Mouse (Mus musculus) liver, embryonic 11.5 days (tissue): ENCODE results near the gene Hs6st3. TPM values are rescaled to one million over a fixed set of nuclear protein-coding genes. Genes with fewer than 3 reads are reported as not detected.

Source experiments
- ATAC-seq: fragments of 200-750 bp; cut with Nextera tagmentation; replicated peaks from 2 replicates; pipeline ENCODE4 v1.8.0; 2017; ENCODE audit warnings: moderate number of reproducible peaks, mild to moderate bottlenecking, moderate TSS enrichment, moderate library complexity; ENCODE audit not compliant: low FRiP score
- DNase-seq: peaks from one replicate; pipeline ENCODE4 v3.0.0-alpha.2; 2017; ENCODE audit warnings: low spot score
- H3K27ac ChIP-seq: fragments of 300-500 bp; sonication (generic); 2 replicates; pipeline ENCODE4 v1.5.1; 2014; ENCODE audit warnings: mild to moderate bottlenecking, low read depth, low read length, control low read depth
- H3K27me3 ChIP-seq: fragments of 300-500 bp; sonication (generic); replicated peaks from 2 replicates; pipeline ENCODE4 v1.6.1; 2014; ENCODE audit warnings: low read length, mixed read lengths; ENCODE audit not compliant: control insufficient read depth, insufficient read depth
- H3K36me3 ChIP-seq: fragments of 300-500 bp; sonication (generic); 2 replicates; pipeline ENCODE4 v1.6.1; 2014; ENCODE audit warnings: mild to moderate bottlenecking, low read length, moderate library complexity, mixed read lengths; ENCODE audit not compliant: control insufficient read depth, insufficient read depth
- H3K4me1 ChIP-seq: fragments of 300-500 bp; sonication (generic); replicated peaks from 2 replicates; pipeline ENCODE4 v1.6.1; 2014; ENCODE audit warnings: low read length, mixed read lengths; ENCODE audit not compliant: control insufficient read depth, insufficient read depth
- H3K4me2 ChIP-seq: fragments of 300-500 bp; sonication (generic); 2 replicates; pipeline ENCODE4 v1.6.1; 2014; ENCODE audit warnings: mild to moderate bottlenecking, control low read depth, moderate library complexity
- H3K4me3 ChIP-seq: fragments of 300-500 bp; sonication (generic); 2 replicates; pipeline ENCODE4 v1.5.1; 2014; ENCODE audit warnings: low read depth, low read length, control low read depth
- H3K9ac ChIP-seq: fragments of 300-500 bp; sonication (generic); 2 replicates; pipeline ENCODE4 v1.6.1; 2014; ENCODE audit warnings: low read depth, low read length, control low read depth
- H3K9me3 ChIP-seq: fragments of 300-500 bp; sonication (generic); 2 replicates; pipeline ENCODE4 v1.6.1; 2016; ENCODE audit warnings: low read length, inconsistent platforms, mixed read lengths; ENCODE audit not compliant: control insufficient read depth
- WGBS: fragments of 180-500 bp; shearing (Covaris S2); extraction: QIAGEN DNeasy Blood & Tissue Kit; methylation state at CpG from one replicate; pipeline ENCODE4 v1.1.7; 2014; 5-methylcytosine and 5-hydroxymethylcytosine counted together
- polyA plus RNA-seq: library from polyadenylated mRNA; unstranded; fragments of >200 nt; fragmentation: Nextera tagmentation; extraction: Ambion mirVana; gene quantifications from 2 replicates; pipeline ENCODE4 v1.2.1, GENCODE M21; 2014

Hs6st3 gene
- polyA plus RNA-seq, 1 experiment from 2014 or later, result not detected

DNA sequence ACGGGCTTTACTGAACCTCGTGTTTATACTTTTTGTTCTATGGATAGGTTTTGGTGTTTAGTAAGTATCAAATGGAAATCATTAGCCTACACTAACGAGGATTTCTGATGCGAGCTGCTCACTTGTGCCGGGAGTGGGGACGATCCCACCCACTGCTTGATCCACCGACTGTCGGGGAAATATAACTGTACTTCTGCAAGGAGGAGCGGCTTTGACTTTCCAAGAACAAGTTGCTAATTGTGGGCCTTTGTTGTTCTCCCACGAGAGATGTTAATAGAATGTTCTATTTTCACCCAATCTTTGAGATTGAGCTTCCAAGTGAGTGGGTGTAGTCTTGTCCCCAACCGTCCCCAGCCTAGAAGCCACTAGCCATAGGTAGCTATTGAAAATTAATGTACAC, 209.1 kb downstream of the Hs6st3 start:
- no peaks in the 10 kb centered on the region for H3K36me3 ChIP-seq
- no peaks in the 10 kb centered on the region for H3K9me3 ChIP-seq
- no peak overlapping the region for H3K4me3 ChIP-seq
- DNase-seq (no peak), ATAC-seq (no peak)
- H3K9ac ChIP-seq, result no peak overlapping the region
- no peaks in the 10 kb centered on the region for H3K27me3 ChIP-seq
- no peak overlapping the region for H3K4me2 ChIP-seq
- no peak overlapping the region for H3K27ac ChIP-seq
- no peaks in the 10 kb centered on the region for H3K4me1 ChIP-seq
- 88% methylated on average over 11 of the region's 11 CpGs for WGBS

DNA sequence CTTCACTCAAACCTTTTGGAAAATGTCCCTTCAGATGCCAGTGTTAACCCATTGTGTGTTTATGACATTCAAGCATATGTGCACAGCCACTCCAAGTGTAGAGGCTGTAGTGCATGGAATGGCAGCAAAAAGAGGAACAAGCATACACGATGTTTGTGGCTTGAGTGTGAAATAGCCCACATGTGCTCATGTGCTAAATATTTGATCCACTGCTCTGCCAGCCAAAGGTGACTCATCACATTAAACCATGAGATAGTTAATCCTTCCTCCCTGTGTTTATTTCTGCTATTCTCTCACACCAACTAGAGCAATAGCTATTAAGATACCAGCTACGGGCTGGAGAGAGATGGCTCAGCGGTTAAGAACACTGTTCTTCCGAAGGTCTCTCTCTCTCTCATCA, 223.3 kb downstream of the Hs6st3 start:
- Histone ChIP-seq H3K9me3 (no peaks in the 10 kb centered on the region), H3K27me3 (no peaks in the 10 kb centered on the region), H3K4me2 (no peak overlapping the region), H3K36me3 (no peaks in the 10 kb centered on the region), H3K9ac (no peak overlapping the region), H3K4me1 (no peaks in the 10 kb centered on the region), H3K4me3 (no peak overlapping the region), H3K27ac (no peak overlapping the region)
- WGBS, result 83% methylated on average over 4 of the region's 4 CpGs
- ATAC-seq (no peak), DNase-seq (no peak)

DNA sequence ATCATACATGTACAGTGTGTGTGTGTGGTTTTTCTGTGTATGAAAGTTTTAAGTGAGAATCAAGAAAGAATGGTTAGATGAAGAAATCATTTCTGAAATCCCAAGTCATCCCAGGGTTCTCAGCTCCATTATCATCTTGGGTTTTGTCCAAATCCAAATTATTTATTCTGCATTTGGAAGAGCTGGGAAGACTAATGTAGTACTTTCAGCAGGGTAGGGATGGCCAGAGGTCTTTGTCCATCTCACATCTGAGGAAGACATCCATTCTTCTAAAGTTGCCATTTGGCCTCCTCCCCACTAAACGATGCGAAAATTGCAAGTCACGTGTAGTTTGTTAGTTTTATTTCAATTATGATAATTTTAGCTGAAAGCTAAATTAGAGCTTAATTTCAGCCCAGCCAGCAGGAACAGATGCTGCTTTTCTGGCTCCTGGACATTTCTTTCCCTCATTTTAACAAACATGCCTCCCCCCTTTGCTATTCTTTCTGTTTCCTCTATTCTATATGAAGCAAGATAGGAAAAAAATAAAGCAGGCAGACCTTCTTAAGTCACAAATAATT, 229.8 kb downstream of the Hs6st3 start:
- Histone ChIP-seq H3K4me2 (no peak overlapping the region), H3K36me3 (no peaks in the 10 kb centered on the region), H3K4me3 (no peak overlapping the region), H3K9ac (no peak overlapping the region), H3K4me1 (no peaks in the 10 kb centered on the region), H3K9me3 (no peaks in the 10 kb centered on the region), H3K27ac (no peak overlapping the region), H3K27me3 (no peaks in the 10 kb centered on the region)
- ATAC-seq (no peak), DNase-seq (no peak)
- 85% methylated on average over 3 of the region's 3 CpGs for WGBS

DNA sequence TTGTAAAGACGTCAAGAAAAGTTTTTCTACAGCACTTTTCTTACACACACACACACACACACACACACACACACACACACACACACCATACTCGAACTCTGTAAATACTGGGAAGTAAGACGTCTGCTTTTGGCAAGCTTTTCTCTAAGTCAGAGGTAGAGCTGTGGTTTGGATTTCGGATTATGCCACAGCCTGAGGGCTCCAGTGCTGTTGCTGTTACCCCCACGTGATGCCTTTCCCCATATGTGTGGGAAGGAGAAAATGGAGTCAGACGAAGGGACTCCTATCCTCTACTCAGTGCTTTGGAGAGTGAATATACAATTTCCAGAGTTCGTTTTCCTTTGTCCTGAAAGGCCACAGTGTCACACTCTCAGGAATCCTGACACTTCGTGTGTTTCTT, 231.1 kb downstream of the Hs6st3 start:
- WGBS, result 74% methylated on average over 8 of the region's 8 CpGs
- no peak overlapping the region for H3K9ac ChIP-seq
- DNase-seq (no peak), ATAC-seq (no peak)
- H3K9me3 ChIP-seq, result no peaks in the 10 kb centered on the region
- no peak overlapping the region for H3K27ac ChIP-seq
- no peaks in the 10 kb centered on the region for H3K4me1 ChIP-seq
- no peak overlapping the region for H3K4me3 ChIP-seq
- no peaks in the 10 kb centered on the region for H3K27me3 ChIP-seq
- no peaks in the 10 kb centered on the region for H3K36me3 ChIP-seq
- H3K4me2 ChIP-seq, result no peak overlapping the region

DNA sequence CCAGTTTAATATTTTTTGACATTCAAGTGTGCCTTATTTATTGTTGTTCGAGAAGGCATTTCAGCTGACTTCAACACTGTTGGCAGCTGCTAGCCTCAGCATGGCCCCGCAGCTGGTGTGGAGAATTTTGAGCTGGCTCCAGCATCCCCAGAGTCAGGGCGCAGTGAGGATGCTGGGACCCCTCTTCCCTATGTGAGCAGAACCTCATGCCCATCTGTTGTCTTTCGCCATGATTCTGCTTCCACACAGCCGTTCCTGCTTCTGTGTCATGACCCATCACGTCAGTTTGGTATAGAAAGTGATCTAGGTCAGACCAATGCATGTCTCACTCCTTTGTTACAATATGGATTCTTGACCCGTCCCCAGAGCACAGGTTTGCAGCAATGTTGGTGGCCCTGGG, 231.9 kb downstream of the Hs6st3 start:
- no peak for DNase-seq
- 85% methylated on average over 7 of the region's 7 CpGs for WGBS
- no peak for ATAC-seq
- Histone ChIP-seq H3K4me1 (no peaks in the 10 kb centered on the region), H3K27ac (no peak overlapping the region), H3K9ac (no peak overlapping the region), H3K4me2 (no peak overlapping the region), H3K9me3 (no peaks in the 10 kb centered on the region), H3K27me3 (no peaks in the 10 kb centered on the region), H3K36me3 (no peaks in the 10 kb centered on the region), H3K4me3 (no peak overlapping the region)

DNA sequence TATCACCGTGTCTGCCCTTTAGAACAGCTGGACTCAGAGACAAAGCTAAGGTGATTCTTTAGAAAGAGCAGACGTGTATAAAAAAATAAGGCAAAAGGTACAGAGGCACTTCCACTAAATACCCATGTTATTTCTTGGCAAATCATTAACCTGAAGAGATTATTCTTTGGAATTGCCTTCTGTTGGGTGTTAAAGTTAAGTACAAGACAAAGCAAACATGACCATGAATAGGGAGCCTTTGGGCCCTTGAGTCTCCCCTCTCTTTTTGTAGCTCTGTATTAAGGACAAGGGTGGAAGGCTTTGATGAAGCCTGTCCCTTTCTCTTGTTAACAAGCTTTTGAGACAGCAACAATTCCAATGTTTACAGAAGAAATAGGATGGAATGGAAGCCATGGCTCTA, 241.2 kb downstream of the Hs6st3 start:
- H3K4me1 ChIP-seq, result no peaks in the 10 kb centered on the region
- WGBS, result 74% methylated on average over 2 of the region's 2 CpGs

DNA sequence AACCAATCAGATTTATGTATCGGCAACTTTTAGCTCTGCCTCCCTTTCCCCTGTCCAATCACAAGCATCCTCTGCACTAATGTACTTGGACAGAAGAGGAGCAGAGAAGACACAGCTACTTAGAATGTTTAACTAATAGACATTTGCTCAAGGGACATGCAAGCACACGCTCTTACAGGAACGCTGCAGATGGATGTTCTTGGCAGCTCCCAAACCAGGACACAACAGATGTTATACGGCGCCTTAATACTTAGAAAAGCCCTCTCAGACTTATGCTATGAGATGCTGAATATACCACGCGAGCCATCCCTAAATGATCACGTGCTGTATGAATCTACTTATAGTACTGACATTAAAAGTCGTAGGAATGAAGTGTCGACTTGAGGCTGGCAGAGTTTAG, 263.5 kb downstream of the Hs6st3 start:
- H3K9me3 ChIP-seq, result no peaks in the 10 kb centered on the region
- no peak for DNase-seq
- no peaks in the 10 kb centered on the region for H3K4me1 ChIP-seq
- H3K36me3 ChIP-seq, result no peaks in the 10 kb centered on the region
- H3K27ac ChIP-seq, result no peak overlapping the region
- WGBS, result 85% methylated on average over 10 of the region's 10 CpGs
- H3K4me2 ChIP-seq, result no peak overlapping the region
- ATAC-seq, result no peak
- no peak overlapping the region for H3K9ac ChIP-seq
- no peak overlapping the region for H3K4me3 ChIP-seq
- no peaks in the 10 kb centered on the region for H3K27me3 ChIP-seq

More for the DNA sequence above, 241.2 kb downstream of the Hs6st3 start:
- no peak overlapping the region for H3K27ac ChIP-seq
- no peak overlapping the region for H3K4me2 ChIP-seq
- peaks cover 4% of the 10 kb centered on the region; the same call in 1 of the 2 replicates for H3K9me3 ChIP-seq
- no peak overlapping the region for H3K4me3 ChIP-seq
- no peaks in the 10 kb centered on the region for H3K36me3 ChIP-seq
- no peak overlapping the region for H3K9ac ChIP-seq
- DNase-seq (no peak), ATAC-seq (no peak)
- no peaks in the 10 kb centered on the region for H3K27me3 ChIP-seq

DNA sequence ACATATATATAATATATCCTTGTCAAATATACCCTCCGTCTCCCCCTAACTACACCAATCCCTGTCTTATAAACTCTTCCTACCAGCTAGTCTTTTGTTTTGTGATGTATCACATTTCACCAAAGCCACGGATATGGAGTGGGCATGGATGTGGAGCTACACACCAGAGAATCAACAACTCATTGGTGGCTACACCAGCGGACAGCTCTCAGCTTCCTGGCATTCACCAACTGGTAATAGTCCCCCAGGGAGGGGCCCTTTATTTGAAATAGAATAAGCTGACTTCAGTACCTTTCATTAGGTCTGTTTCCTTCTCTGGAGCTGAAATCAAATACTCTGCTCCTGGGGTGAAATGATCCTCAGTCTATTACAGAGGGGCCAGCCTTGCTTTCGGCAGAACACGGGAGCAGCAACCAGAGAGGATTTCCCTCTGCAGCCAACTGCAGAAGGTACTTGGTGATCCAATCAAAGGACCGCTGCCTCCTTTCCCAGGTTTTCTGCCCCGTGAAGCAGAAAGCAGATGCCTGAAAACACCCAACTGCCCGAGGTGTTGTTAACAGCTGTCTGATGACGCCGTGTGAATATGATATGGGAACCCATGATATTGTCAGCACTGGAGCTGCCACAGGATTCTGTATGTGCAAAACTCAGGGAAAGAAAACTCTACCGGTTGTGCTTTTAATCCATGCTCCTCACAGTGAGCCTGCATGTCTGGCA, 271.4 kb downstream of the Hs6st3 start:
- WGBS, result 71% methylated on average over 11 of the region's 11 CpGs
- Histone ChIP-seq H3K9me3 (no peaks in the 10 kb centered on the region), H3K4me3 (no peak overlapping the region), H3K36me3 (no peaks in the 10 kb centered on the region), H3K4me2 (no peak overlapping the region), H3K4me1 (no peaks in the 10 kb centered on the region), H3K27ac (no peak overlapping the region), H3K27me3 (no peaks in the 10 kb centered on the region), H3K9ac (no peak overlapping the region)
- DNase-seq, result no peak
- no peak for ATAC-seq

DNA sequence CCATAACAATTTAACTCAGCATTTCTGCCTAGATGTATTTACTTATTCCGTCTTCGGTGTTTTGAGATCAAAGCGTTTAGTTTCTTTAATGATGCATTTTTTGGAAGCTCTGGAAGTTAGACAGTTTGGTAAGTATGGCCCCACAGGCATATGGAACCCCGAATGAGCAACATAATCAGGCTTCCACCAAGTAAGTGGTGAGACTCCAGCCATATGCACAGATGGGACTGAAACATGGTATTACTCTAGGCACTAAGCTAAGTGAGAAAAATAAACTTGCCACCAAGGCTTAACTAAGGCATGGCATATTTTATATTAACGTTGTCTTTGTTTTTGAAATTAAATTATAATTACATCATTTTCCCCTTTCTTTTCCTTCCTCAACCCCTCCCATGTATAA, 284.8 kb downstream of the Hs6st3 start:
- Histone ChIP-seq H3K27me3 (no peaks in the 10 kb centered on the region), H3K4me1 (no peaks in the 10 kb centered on the region), H3K9ac (no peak overlapping the region), H3K36me3 (no peaks in the 10 kb centered on the region), H3K4me3 (no peak overlapping the region), H3K27ac (no peak overlapping the region), H3K4me2 (no peak overlapping the region), H3K9me3 (no peaks in the 10 kb centered on the region)
- 81% methylated on average over 5 of the region's 5 CpGs for WGBS
- ATAC-seq (no peak), DNase-seq (no peak)
